8 mouse cellular contexts compared by ENCODE assay signal in the genomic region with DNA sequence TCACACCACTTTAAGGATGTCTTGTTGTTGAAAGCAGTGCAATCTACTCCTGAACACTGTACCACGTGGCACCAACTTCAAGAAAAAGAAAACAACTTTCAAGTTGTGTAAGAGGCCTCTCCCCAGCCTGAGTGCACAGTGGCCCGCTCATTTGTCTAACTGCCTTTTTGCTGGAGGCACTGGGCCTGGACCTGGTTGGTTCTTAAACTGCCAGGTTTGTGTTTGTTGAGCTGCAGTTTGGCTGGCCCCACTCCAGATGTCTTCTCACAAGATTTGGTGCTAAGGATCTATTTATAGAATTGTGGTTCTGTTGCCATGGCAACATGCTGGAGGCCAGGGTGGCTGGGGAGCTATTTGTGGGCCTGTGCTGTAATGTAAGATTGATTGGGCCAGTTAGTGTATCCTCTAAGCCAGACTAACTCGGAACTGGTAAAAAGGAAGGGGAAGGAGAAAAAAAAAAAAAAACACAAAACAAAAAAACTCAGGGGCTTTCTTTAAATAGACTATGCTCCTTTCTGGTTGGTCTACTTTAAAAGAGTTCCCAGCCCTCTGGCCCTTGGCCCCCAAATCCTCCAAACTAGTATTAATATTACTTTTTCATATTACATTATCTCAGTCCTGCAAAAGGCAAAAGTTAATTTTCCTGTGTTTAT. TPM values are rescaled to one million over a fixed set of nuclear protein-coding genes. Genes with fewer than 3 reads are reported as not detected.
DNase-seq lines count a peak whose midpoint lies in the region; ATAC-seq and TF ChIP-seq lines count a peak whose summit lies in the region.

No protein-coding gene starts in this region.

- DNase-seq in NIH3T3 (ENCODE audit: low read depth): peak; percentile 100
- DNase-seq in cerebellum, adult 18-20 months: peak; percentile 67 to 69
- peak; percentile 86 to 87 for DNase-seq in frontal cortex, adult 2 months (ENCODE audit: extremely low spot score in 1 of 2, low spot score in 1 of 2)
- peak; percentile 70 to 80 for DNase-seq in layer of hippocampus, adult 8-10 months (ENCODE audit: low spot score in 2 of 2)
- DNase-seq in lung, adult 2 months: peak; percentile 76
- DNase-seq in thymus, postnatal 25 days: peak; percentile 37

- no peak for TF ChIP-seq POLR2A in lung, adult 2 months (IDR thresholded peaks at IDR 0.05; ENCODE audit: borderline replicate concordance, extremely low read depth, low read depth, low read length)

- H3K4me3 ChIP-seq in lung, adult 2 months (replicated peaks; ENCODE audit: extremely low read depth, low read depth, low read length): no peak overlapping the region

- ATAC-seq in hematopoietic stem cell, adult 5-6 weeks (replicated peaks in 1 of 2; ENCODE audit: insufficient read depth in 1 of 2, low FRiP score in 2 of 2, low TSS enrichment in 1 of 2, low read depth in 1 of 2, poor library complexity in 2 of 2, severe bottlenecking in 2 of 2): peak; percentile 92 to 96
- ATAC-seq in neutrophil, adult 5-6 weeks (ENCODE audit: extremely low read depth, insufficient number of reproducible peaks, low FRiP score, poor library complexity, severe bottlenecking): peak; percentile 82

- no peak for TF ChIP-seq CTCF in lung, adult 2 months (IDR thresholded peaks at IDR 0.05; ENCODE audit: insufficient read depth, low read length)

- 0% methylated on average over 3 of the region's 3 CpGs for WGBS in lung, adult 2 months

- H3K4me1 ChIP-seq in lung, adult 2 months (ENCODE audit: control insufficient read depth, insufficient read depth, low read length): peaks cover 28% of the 10 kb centered on the region

RNA-seq across cellular contexts. Expression of a gene that starts 2.4 kb away (rescaled TPM):
- polyA plus RNA-seq in frontal cortex, adult 2 months (2012; rRNA removed): 2.9 and 7.7 TPM in 2 replicates
- total RNA-seq in hematopoietic stem cell, adult 5-6 weeks (2017): 6.4 and 9.1 TPM in 2 replicates
- 1 to 10 TPM; 1.2 to 2.9 (median 1.8) TPM for total RNA-seq in layer of hippocampus, adult 8-10 months (2022)
- not detected in 2 replicates for polyA plus RNA-seq in lung, adult 2 months (2012; rRNA removed)
- 7.2 and 7.9 TPM in 2 replicates for total RNA-seq in neutrophil, adult 5-6 weeks (2017)

Comparison
In these comparisons a context has a peak if more than half of its experiments do, and no peak if none do; other contexts are left out.
1. DNase-seq: peak in every context shown above with its lines; median percentile 100 in NIH3T3; 86 in frontal cortex, adult 2 months; 76 in lung, adult 2 months; 75 in layer of hippocampus, adult 8-10 months; 68 in cerebellum, adult 18-20 months; 37 in thymus, postnatal 25 days.